Mouse (Mus musculus): ENCODE measurements at regions not wholly inside any gene's neighbourhood (a gene's known extent, or its start where the extent isn't known, plus 50 kb on each side); places are given as distances from the start of the nearest gene placed in this dataset.

- no peak for DNase-seq
- intact Hi-C loops (cut with DNase I), result no loop called here
Observed at GRCm38 (mm10) chr16:73449836-73450235, 961.8 kb downstream of the Robo2 start.

GRCm38 (mm10) chr16:73435726-73436125 is 975.9 kb downstream of the Robo2 start:
- intact Hi-C loops (cut with DNase I), result no loop called here
- DNase-seq, result no peak

- peak; percentile 3 to 26 for DNase-seq
- intact Hi-C loops (cut with DNase I), result no loop called here
Observed at GRCm38 (mm10) chr16:73424851-73425250, 986.8 kb downstream of the Robo2 start.

GRCm38 (mm10) chr16:73424311-73424710 is 987.3 kb downstream of the Robo2 start:
- intact Hi-C loops (cut with DNase I), result no loop called here
- DNase-seq, result no peak

GRCm38 (mm10) chr16:73404509-73404908 is 1007.1 kb downstream of the Robo2 start:
- intact Hi-C loops (cut with DNase I), result no loop called here
- no peak for DNase-seq

GRCm38 (mm10) chr16:73404099-73404498 is 1007.5 kb downstream of the Robo2 start:
- intact Hi-C loops (cut with DNase I), result no loop called here

GRCm38 (mm10) chr16:73379056-73379455 is 1032.6 kb downstream of the Robo2 start:
- intact Hi-C loops (cut with DNase I), result no loop called here
- no peak for DNase-seq

More at GRCm38 (mm10) chr16:73404099-73404498, 1007.5 kb downstream of the Robo2 start:
- no peak for DNase-seq

GRCm38 (mm10) chr16:73374608-73375165 is 1036.9 kb downstream of the Robo2 start:
- no peak for DNase-seq
- intact Hi-C loops (cut with DNase I), result no loop called here

- DNase-seq, result no peak
- intact Hi-C loops (cut with DNase I), result loop anchor here (5.0 kb wide), 1 partner anchor 114 kb away; no protein-coding TSS in a partner anchor
Observed at GRCm38 (mm10) chr16:73368607-73369233, 1042.9 kb downstream of the Robo2 start.

- intact Hi-C loops (cut with DNase I), result loop anchor here (5.0 kb wide), 1 partner anchor 114 kb away; no protein-coding TSS in a partner anchor
- no peak for DNase-seq
Observed at GRCm38 (mm10) chr16:73367926-73368325, 1043.7 kb downstream of the Robo2 start.

- intact Hi-C loops (cut with DNase I), result loop anchor here (5.0 kb wide), 1 partner anchor 115 kb away; no protein-coding TSS in a partner anchor
- peak in 1 of 2 experiments; percentile 9 for DNase-seq
Observed at GRCm38 (mm10) chr16:73367226-73367840, 1044.3 kb downstream of the Robo2 start.

- DNase-seq, result no peak
Observed at GRCm38 (mm10) chr16:73350698-73351097, 1042.6 kb downstream of the Robo1 start.

GRCm38 (mm10) chr16:73343941-73344340 is 1035.8 kb downstream of the Robo1 start:
- no peak for DNase-seq
- intact Hi-C loops (cut with DNase I), result no loop called here

More at GRCm38 (mm10) chr16:73350698-73351097, 1042.6 kb downstream of the Robo1 start:
- intact Hi-C loops (cut with DNase I), result no loop called here

GRCm38 (mm10) chr16:73343531-73343930 is 1035.4 kb downstream of the Robo1 start:
- DNase-seq, result no peak
- intact Hi-C loops (cut with DNase I), result no loop called here

- intact Hi-C loops (cut with DNase I), result no loop called here
- DNase-seq, result no peak
Observed at GRCm38 (mm10) chr16:73317644-73318043, 1009.5 kb downstream of the Robo1 start.

- intact Hi-C loops (cut with DNase I), result no loop called here
- no peak for DNase-seq
Observed at GRCm38 (mm10) chr16:73310096-73310495, 1002.0 kb downstream of the Robo1 start.

- no peak for DNase-seq
- intact Hi-C loops (cut with DNase I), result no loop called here
Observed at GRCm38 (mm10) chr16:73279951-73280350, 971.8 kb downstream of the Robo1 start.

- no peak for DNase-seq
- intact Hi-C loops (cut with DNase I), result no loop called here
Observed at GRCm38 (mm10) chr16:73259691-73260090, 951.6 kb downstream of the Robo1 start.

- intact Hi-C loops (cut with DNase I), result no loop called here
- DNase-seq, result no peak
Observed at GRCm38 (mm10) chr16:73259283-73259682, 951.2 kb downstream of the Robo1 start.

GRCm38 (mm10) chr16:73245073-73245590 is 937.0 kb downstream of the Robo1 start:
- intact Hi-C loops (cut with DNase I), result no loop called here
- DNase-seq, result no peak

- intact Hi-C loops (cut with DNase I), result no loop called here
- no peak for DNase-seq
Observed at GRCm38 (mm10) chr16:73230599-73230998, 922.5 kb downstream of the Robo1 start.

GRCm38 (mm10) chr16:73217555-73217954 is 909.4 kb downstream of the Robo1 start:
- intact Hi-C loops (cut with DNase I), result no loop called here
- DNase-seq, result no peak
